Mouse (Mus musculus) hindbrain, embryonic 10.5 days (tissue): ENCODE measurements at regions not wholly inside any gene's neighbourhood (a gene's known extent, or its start where the extent isn't known, plus 50 kb on each side); places are given as distances from the start of the nearest gene placed in this dataset.
A peak's percentile ranks its signal among the peaks of the same experiment; 100 is the strongest.

ENCODE experiments used
- DNase-seq: peaks from one replicate; pipeline ENCODE4 v3.0.0-alpha.2; 2017; ENCODE audit warnings: low spot score
- H3K27ac ChIP-seq: fragments of 300-500 bp; sonication (generic); 2 replicates; pipeline ENCODE4 v1.5.1; 2016; ENCODE audit warnings: mild to moderate bottlenecking, moderate library complexity
- H3K27me3 ChIP-seq: fragments of 300-500 bp; sonication (generic); 2 replicates; pipeline ENCODE4 v1.6.1; 2016; ENCODE audit warnings: mild to moderate bottlenecking; ENCODE audit not compliant: poor library complexity, insufficient read depth, severe bottlenecking
- H3K36me3 ChIP-seq: fragments of 300-500 bp; sonication (generic); 2 replicates; pipeline ENCODE4 v1.6.1; 2016; ENCODE audit warnings: mild to moderate bottlenecking, moderate library complexity
- H3K4me1 ChIP-seq: fragments of 300-500 bp; sonication (generic); replicated peaks from 2 replicates; pipeline ENCODE4 v1.6.1; 2016; ENCODE audit warnings: mild to moderate bottlenecking
- H3K4me3 ChIP-seq: fragments of 300-500 bp; sonication (generic); 2 replicates; pipeline ENCODE4 v1.5.1; 2016; ENCODE audit warnings: mild to moderate bottlenecking, moderate library complexity
- H3K9me3 ChIP-seq: fragments of 300-500 bp; sonication (generic); 2 replicates; pipeline ENCODE4 v1.6.1; 2016; ENCODE audit warnings: mild to moderate bottlenecking, moderate library complexity
- WGBS: fragments of 180-500 bp; shearing (Covaris S2); methylation state at CpG from one replicate; pipeline ENCODE4 v1.1.7; 2016; 5-methylcytosine and 5-hydroxymethylcytosine counted together

DNA sequence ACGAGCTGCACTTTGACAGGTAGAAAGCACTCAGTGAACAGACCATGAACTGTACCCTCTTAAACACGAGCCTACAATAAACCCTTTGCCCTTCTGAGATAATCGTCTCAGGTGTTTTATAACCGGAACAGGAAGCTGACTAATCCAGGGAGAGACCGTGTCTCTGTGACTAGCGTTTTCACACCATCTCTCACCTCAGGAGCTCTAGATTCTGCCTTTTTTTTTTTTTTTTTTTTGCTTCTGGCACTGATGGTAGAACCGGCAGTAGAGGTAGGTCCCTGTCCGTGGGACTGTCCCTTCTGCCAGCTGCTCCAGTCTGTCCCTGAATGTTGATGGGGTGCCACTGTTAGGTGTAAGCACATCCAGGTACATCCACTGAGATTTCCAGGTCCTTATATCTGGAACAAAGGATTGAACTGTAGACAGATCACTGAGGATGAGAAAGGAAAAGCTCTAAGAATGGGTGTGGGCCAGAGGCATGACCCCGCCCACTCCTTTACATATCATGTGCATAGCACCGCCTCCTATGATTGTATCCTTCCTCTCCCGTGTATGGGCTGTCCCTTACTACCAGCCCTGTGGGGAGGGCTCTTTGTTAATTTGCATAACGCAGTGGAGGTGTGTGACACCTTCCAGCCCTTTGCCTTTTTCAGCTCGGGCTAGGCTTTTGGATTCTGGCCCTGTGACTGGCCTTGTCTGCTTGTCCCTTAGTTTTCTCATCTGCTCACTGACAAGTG lies 70.7 kb upstream of the Lrpap1 start:
- DNase-seq: no peak
- H3K27ac ChIP-seq: no peak overlapping the region
- 53% methylated on average over 13 of the region's 13 CpGs for WGBS
- H3K36me3 ChIP-seq: no peaks in the 10 kb centered on the region
- H3K4me1 ChIP-seq: no peaks in the 10 kb centered on the region
- H3K9me3 ChIP-seq: no peaks in the 10 kb centered on the region
- H3K4me3 ChIP-seq: no peak overlapping the region
- H3K27me3 ChIP-seq: no peaks in the 10 kb centered on the region

GRCm38 (mm10) chr5:35174318-35174717 lies 68.8 kb upstream of the Lrpap1 start:
- H3K4me1 ChIP-seq: no peaks in the 10 kb centered on the region
- H3K27ac ChIP-seq: no peak overlapping the region
- DNase-seq: no peak
- H3K27me3 ChIP-seq: no peaks in the 10 kb centered on the region
- H3K36me3 ChIP-seq: no peaks in the 10 kb centered on the region
- WGBS: 83% methylated on average over 4 of the region's 4 CpGs
- no peak overlapping the region for H3K4me3 ChIP-seq
- H3K9me3 ChIP-seq: no peaks in the 10 kb centered on the region

- Histone ChIP-seq H3K9me3 (no peaks in the 10 kb centered on the region), H3K4me1 (no peaks in the 10 kb centered on the region), H3K27me3 (no peaks in the 10 kb centered on the region), H3K4me3 (no peak overlapping the region), H3K27ac (no peak overlapping the region), H3K36me3 (no peaks in the 10 kb centered on the region)
- no peak for DNase-seq
- 86% methylated on average over 3 of the region's 3 CpGs for WGBS
Measured at GRCm38 (mm10) chr5:35171336-35171735, 65.8 kb upstream of the Lrpap1 start.

DNA sequence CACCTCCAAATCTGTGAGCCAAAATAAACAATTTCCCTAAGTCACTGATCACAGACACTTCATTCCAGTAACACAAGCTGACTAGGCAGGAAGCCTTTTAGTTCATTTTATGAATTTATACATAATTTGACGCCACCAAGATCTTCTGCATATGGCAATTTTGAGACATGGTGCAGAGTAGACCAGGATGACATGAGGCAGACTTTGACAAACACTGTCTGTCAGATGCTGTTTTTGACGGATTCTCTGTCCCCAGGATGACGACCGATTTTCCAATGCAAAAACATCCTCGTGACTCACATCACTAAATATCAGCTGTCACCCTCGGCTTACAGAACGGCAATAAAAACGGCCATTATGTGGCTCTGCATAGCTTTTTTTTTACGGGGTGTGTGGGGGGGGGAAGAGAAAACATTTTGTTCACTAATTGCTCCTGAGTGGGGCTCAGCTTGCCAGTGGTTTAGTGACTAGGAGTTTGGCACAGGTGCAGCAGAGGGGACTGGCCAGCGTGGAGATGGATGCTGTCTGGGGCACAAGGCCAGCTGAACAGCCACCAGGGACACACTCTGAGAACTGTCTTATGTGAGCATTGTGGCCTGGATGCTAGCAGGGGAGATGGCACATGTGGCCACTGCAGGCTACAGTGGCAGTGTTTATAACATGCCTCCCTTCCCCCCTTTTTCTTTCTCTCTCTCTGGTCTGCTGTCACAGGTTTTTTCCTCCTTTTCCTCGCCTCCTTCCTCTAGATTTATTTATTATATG lies 65.0 kb upstream of the Lrpap1 start:
- H3K4me3 ChIP-seq: no peak overlapping the region
- 88% methylated on average over 11 of the region's 11 CpGs for WGBS
- H3K9me3 ChIP-seq: no peaks in the 10 kb centered on the region
- 0 out of 2 replicates have a peak, but pooled peaks cover under 1% of the 10 kb centered on the region for H3K4me1 ChIP-seq
- no peak for DNase-seq
- no peak overlapping the region for H3K27ac ChIP-seq
- H3K36me3 ChIP-seq: no peaks in the 10 kb centered on the region
- no peaks in the 10 kb centered on the region for H3K27me3 ChIP-seq

GRCm38 (mm10) chr5:35169614-35170293 lies 64.2 kb upstream of the Lrpap1 start:
- Histone ChIP-seq H3K9me3 (no peaks in the 10 kb centered on the region), H3K27ac (no peak overlapping the region), H3K4me3 (no peak overlapping the region), H3K4me1 (0 out of 2 replicates have a peak, but pooled peaks cover 2% of the 10 kb centered on the region), H3K27me3 (no peaks in the 10 kb centered on the region), H3K36me3 (no peaks in the 10 kb centered on the region)
- DNase-seq: no peak
- WGBS: 83% methylated on average over 7 of the region's 7 CpGs

GRCm38 (mm10) chr5:35168853-35169252 lies 63.3 kb upstream of the Lrpap1 start:
- H3K4me3 ChIP-seq: no peak overlapping the region
- H3K9me3 ChIP-seq: no peaks in the 10 kb centered on the region
- no peak for DNase-seq
- H3K27ac ChIP-seq: no peak overlapping the region
- 79% methylated on average over 5 of the region's 5 CpGs for WGBS
- H3K4me1 ChIP-seq: 0 out of 2 replicates have a peak, but pooled peaks cover 2% of the 10 kb centered on the region
- no peaks in the 10 kb centered on the region for H3K36me3 ChIP-seq
- no peaks in the 10 kb centered on the region for H3K27me3 ChIP-seq

DNA sequence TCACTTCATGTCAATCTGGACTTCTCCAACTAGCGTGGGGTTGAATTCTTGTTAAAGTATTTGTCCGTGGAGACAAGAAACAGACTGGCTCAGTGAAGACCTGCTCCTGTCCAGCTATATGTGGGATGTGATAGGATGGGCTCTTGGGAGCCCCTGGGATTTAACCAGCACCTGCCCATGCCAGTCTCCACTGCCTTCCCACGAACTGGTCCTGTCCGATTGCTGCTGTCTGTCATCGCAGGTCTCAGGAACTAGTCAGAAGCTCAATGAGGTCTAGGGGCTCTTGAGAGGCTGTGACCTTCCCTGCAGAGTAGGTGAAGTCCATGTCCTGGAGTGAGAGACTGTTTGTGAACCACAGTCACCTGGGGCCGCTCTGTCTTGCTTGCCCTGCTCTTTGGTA lies 62.8 kb upstream of the Lrpap1 start:
- Histone ChIP-seq H3K4me3 (no peak overlapping the region), H3K36me3 (no peaks in the 10 kb centered on the region), H3K9me3 (no peaks in the 10 kb centered on the region), H3K4me1 (0 out of 2 replicates have a peak, but pooled peaks cover 2% of the 10 kb centered on the region), H3K27me3 (no peaks in the 10 kb centered on the region), H3K27ac (no peak overlapping the region)
- whole genome bisulfite sequencing: 87% methylated on average over 6 of the region's 6 CpGs
- DNase-seq: no peak

DNA sequence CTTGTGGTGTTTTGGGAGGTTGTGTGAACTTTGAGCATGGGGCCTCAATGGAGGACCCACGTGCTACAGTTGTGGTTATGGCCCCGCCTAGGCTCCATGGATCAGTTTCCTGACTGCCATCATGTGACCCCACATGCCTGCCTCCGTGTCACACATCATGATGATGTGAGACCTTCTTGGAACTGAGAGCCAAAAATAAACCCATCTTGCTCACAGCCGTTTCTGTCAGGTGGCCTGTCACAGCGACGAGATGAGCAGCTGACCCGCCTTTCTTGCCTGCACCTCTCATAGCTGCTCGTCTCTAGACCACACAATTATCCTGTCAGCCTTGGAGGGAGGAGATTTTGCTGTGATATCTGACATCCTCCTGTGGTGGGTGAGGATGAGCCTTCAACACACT lies 60.4 kb upstream of the Lrpap1 start:
- WGBS: 81% methylated on average over 8 of the region's 8 CpGs
- no peaks in the 10 kb centered on the region for H3K9me3 ChIP-seq
- 0 out of 2 replicates have a peak, but pooled peaks cover 2% of the 10 kb centered on the region for H3K4me1 ChIP-seq
- H3K27ac ChIP-seq: no peak overlapping the region
- H3K36me3 ChIP-seq: no peaks in the 10 kb centered on the region
- no peak for DNase-seq
- no peaks in the 10 kb centered on the region for H3K27me3 ChIP-seq
- H3K4me3 ChIP-seq: no peak overlapping the region

DNA sequence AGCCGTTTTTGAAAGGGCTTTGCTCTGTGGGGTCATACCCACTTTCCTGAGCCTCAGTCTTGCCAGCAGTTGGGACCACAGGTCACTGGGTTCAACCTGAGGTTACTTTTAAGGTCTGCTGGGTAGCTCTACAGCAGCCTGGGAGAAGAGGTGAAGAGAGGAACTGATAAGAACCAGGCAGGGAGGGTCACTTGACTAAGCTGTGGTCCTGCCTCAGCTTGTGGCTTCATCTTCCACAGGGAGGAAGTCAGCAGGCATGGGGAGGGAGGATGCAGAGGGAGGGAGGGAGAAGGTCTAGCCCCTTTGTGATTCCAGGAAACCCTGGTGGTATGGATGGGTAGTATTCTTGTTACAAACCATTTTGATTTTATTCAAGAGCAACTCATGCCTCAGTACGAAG lies 59.9 kb upstream of the Lrpap1 start:
- no peak overlapping the region for H3K27ac ChIP-seq

GRCm38 (mm10) chr5:35162607-35163006 lies 57.0 kb upstream of the Lrpap1 start:
- WGBS: 91% methylated on average over 4 of the region's 4 CpGs
- no peak for DNase-seq
- Histone ChIP-seq H3K27me3 (no peaks in the 10 kb centered on the region), H3K36me3 (no peaks in the 10 kb centered on the region), H3K9me3 (no peaks in the 10 kb centered on the region), H3K27ac (no peak overlapping the region), H3K4me3 (no peak overlapping the region), H3K4me1 (peaks cover 30% of the 10 kb centered on the region)

More for the DNA sequence above, 59.9 kb upstream of the Lrpap1 start:
- Histone ChIP-seq H3K27me3 (no peaks in the 10 kb centered on the region), H3K36me3 (no peaks in the 10 kb centered on the region), H3K9me3 (no peaks in the 10 kb centered on the region), H3K4me1 (0 out of 2 replicates have a peak, but pooled peaks cover 3% of the 10 kb centered on the region), H3K4me3 (no peak overlapping the region)
- no peak for DNase-seq
- WGBS: 71% methylated on average over 2 of the region's 2 CpGs

GRCm38 (mm10) chr5:35162120-35162519 lies 56.6 kb upstream of the Lrpap1 start:
- Histone ChIP-seq H3K4me3 (no peak overlapping the region), H3K27ac (no peak overlapping the region), H3K9me3 (no peaks in the 10 kb centered on the region), H3K27me3 (no peaks in the 10 kb centered on the region), H3K4me1 (peaks cover 32% of the 10 kb centered on the region), H3K36me3 (no peaks in the 10 kb centered on the region)
- DNase-seq: no peak
- 94% methylated on average over 3 of the region's 3 CpGs for WGBS

GRCm38 (mm10) chr5:35160929-35161815 lies 55.6 kb upstream of the Lrpap1 start:
- H3K36me3 ChIP-seq: no peaks in the 10 kb centered on the region
- 83% methylated on average over 5 of the region's 5 CpGs for WGBS
- H3K9me3 ChIP-seq: no peaks in the 10 kb centered on the region
- no peak for DNase-seq
- H3K4me1 ChIP-seq: peaks cover 34% of the 10 kb centered on the region
- no peak overlapping the region for H3K4me3 ChIP-seq
- no peaks in the 10 kb centered on the region for H3K27me3 ChIP-seq
- H3K27ac ChIP-seq: peak overlapping the region; percentile 62
